ENCODE assay signal across 8 mouse cellular contexts in genomic region chr16:42276216-42277141, GRCm38 (mm10).
A peak's percentile ranks its signal among the peaks of the same experiment; 100 is the strongest.
DNase-seq lines count a peak whose midpoint lies in the region; ATAC-seq and TF ChIP-seq lines count a peak whose summit lies in the region.

No protein-coding gene starts in this region.

- H3K4me3 ChIP-seq in left cerebral cortex, adult 2 months = peak overlapping the region; percentile 23; the same call in 1 of the 2 replicates
- no peak overlapping the region for H3K4me3 ChIP-seq in midbrain, embryonic 10.5 days

- peak; percentile 94 for TF ChIP-seq CTCF in left cerebral cortex, adult 2 months (IDR thresholded peaks at IDR 0.05)

- H3K4me1 ChIP-seq in midbrain, embryonic 10.5 days = peaks cover 18% of the 10 kb centered on the region

- WGBS in midbrain, embryonic 10.5 days = 42% methylated on average over 15 of the region's 15 CpGs

- no peaks in the 10 kb centered on the region for H3K9me3 ChIP-seq in midbrain, embryonic 10.5 days (replicated peaks)

- no peaks in the 10 kb centered on the region for H3K36me3 ChIP-seq in midbrain, embryonic 10.5 days

- intact Hi-C loops in left cerebral cortex, adult 2 months (cut with DNase I) = loop anchor here (1.0 to 5.0 kb wide), 5 partner anchors 84 to 636 kb away; no protein-coding TSS in a partner anchor

- DNase-seq in T-cell, adult 2 months (ENCODE audit: low spot score) = peak; percentile 26
- peak; percentile 89 for DNase-seq in cerebellum, adult 9-10 months
- peak; percentile 67 to 81 for DNase-seq in frontal cortex, postnatal 25 days (ENCODE audit: low spot score in 2 of 2)
- peak; percentile 80 to 86 for DNase-seq in left cerebral cortex, adult 2 months (ENCODE audit: extremely low spot score in 1 of 2, low spot score in 2 of 2)
- DNase-seq in midbrain, embryonic 10.5 days (ENCODE audit: low spot score) = peak; percentile 81
- peak; percentile 54 to 70 for DNase-seq in right cerebral cortex, postnatal 36 days (ENCODE audit: low spot score in 2 of 2)

- peak; percentile 80 for ATAC-seq in inflammation-experienced regulatory T-cells, adult 6 months
- ATAC-seq in erythroid progenitor cell, adult 5-6 weeks (replicated peaks; ENCODE audit: low FRiP score, poor library complexity, severe bottlenecking) = no peak

- no peak overlapping the region for H3K27ac ChIP-seq in left cerebral cortex, adult 2 months
- H3K27ac ChIP-seq in midbrain, embryonic 10.5 days (replicated peaks) = 0 out of 2 replicates have a peak overlapping the region, but pooled peaks have one; percentile 35

- H3K27me3 ChIP-seq in midbrain, embryonic 10.5 days (ENCODE audit: low read depth, poor library complexity, severe bottlenecking) = peaks cover 56% of the 10 kb centered on the region

Comparison
In these comparisons a context has a peak if more than half of its experiments do, and no peak if none do; other contexts are left out.
1. DNase-seq: peak in every context shown above with its lines; median percentile 89 in cerebellum, adult 9-10 months; 83 in left cerebral cortex, adult 2 months; 81 in midbrain, embryonic 10.5 days; 74 in frontal cortex, postnatal 25 days; 62 in right cerebral cortex, postnatal 36 days; 26 in T-cell, adult 2 months.